Mouse (Mus musculus): ENCODE measurements around the gene Ldha.

GRCm38 (mm10) chr7:46793871-46794270 is 47.4 kb upstream of the Ldha start:
- TF ChIP-seq EP300 (IDR thresholded peaks at IDR 0.05; ENCODE audit: low read depth) = no peak
- TF ChIP-seq CTCF (IDR thresholded peaks at IDR 0.05; ENCODE audit: low read depth) = no peak

All from liver, postnatal 0 days (tissue).